Mouse (Mus musculus) gastrocnemius, postnatal 10 days (tissue): ENCODE data around the gene Tubal3. TPM values are rescaled to one million over a fixed set of nuclear protein-coding genes. Genes with fewer than 3 reads are reported as not detected.

Experiments used
- DNase-seq: peaks from one replicate; pipeline ENCODE4 v3.0.0; 2021; ENCODE audit warnings: mixed read lengths
- microRNA-seq, 2 experiments: library from miRNA; unstranded; fragments of <30 nt; microRNA quantifications; one replicate each; pipeline ENCODE4 v1.2.0; 2021
- total RNA-seq, 2 experiments: library from RNA; stranded (reverse); gene quantifications; 2 replicates each; pipeline ENCODE4 v1.2.3; 2021

Tubal3 gene
- total RNA-seq, 2 experiments from 2014 or later, result not detected

- DNase-seq, result no peak
These were observed 7.6 kb downstream of the Tubal3 start for GRCm38 (mm10) chr13:3925632-3926031.

DNA sequence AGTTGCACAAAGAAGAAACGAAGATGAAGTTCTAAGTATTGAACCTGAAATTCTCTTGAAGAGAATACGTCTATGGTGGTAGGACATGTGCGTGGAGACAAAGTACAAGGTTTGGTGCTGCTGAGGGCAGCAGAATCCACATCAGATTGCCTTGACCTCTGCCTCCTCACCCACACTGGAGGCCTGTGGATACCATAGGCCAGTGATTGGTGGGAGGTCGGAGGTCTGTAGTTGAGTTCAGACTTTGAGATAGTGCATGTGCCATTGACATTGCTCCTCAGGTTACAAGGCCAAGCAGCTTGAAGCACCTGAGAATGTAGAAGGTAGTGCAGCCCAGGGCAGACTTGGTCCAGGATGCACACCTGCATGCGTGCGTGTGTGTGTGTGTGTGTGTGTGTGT lies 8.0 kb downstream of the Tubal3 start:
- no peak for DNase-seq

DNA sequence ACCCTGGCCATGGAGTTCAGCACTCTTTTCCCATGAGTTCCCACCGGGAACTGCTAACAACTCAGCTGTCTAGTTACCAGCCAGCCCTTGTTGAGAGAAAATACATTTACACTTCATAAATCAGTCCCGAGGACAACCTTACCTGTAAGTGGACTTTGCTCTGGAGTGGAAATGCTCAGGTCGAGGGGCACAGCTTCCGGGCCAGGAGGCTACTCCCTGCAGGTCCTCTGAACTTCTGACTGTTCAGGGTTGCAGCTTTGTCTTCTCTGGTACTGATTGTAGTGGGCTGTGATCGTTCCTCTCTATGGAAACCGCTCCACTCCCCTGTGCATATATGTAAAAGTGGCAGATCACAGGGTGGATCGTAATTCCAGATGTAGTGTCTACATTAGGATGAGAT lies 26.6 kb downstream of the Tubal3 start:
- no peak for DNase-seq

DNA sequence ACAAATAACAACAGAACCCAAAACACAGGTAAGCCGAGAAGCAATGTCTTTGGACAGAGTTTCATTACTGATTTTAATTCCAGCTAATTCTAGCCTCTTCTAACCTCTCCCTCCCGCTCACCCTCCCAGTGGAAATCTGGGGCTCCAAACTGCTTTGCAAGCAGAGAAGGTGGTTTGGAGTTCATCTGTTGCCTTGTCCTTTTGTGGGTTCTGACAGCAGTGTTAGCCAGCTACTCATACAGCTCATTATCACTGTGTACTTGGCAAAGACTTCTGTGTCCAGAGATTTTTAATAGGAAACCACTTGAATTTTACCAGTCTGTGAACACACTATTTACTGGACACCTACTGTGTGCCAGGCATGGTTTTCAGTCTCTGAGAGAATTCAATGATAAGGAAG lies 27.2 kb downstream of the Tubal3 start, which contains the start of gene Ucn3:
Gene Ucn3 (minus strand): TSS at position 101 of the 400 bp plus-strand sequence.
- no peak for DNase-seq

DNA sequence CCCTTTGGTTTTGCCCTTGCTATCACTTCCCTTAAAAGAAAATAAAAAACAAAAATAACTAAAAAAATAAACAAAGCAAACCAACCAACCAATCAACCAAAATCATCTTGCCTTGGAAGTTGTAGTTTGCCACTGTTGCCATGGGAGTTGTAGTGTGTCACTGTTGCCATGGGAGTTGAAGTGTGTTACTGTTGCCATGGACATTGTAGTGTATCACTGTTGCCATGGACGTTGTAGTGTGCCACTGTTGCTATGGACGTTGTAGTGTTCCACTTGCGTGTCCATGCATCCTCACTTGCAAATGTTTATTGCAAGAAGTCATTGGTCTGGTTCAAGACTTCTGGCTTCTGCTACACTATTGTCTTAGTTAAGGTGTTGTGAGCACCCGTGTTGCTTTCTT lies 29.2 kb downstream of the Tubal3 start:
- no peak for DNase-seq

DNA sequence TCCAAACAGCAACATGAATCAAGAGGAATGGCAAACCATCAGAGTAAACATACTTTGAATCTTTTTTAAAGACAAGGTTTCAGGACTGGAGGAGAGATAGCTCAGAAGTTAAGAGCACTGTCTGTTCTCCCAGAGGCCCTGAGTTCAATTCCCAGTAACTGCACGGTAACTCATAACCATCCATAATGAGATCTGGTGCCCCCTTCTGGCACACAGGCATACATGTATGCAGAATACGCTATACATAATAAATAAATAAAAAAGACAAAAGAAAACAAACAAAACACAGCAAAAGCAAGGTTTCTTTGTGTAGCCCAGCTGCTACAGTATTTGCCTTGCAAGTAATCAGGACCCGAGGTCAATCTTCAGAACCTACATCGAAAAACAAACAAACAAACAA lies 31.4 kb downstream of the Tubal3 start:
- DNase-seq, result no peak

DNA sequence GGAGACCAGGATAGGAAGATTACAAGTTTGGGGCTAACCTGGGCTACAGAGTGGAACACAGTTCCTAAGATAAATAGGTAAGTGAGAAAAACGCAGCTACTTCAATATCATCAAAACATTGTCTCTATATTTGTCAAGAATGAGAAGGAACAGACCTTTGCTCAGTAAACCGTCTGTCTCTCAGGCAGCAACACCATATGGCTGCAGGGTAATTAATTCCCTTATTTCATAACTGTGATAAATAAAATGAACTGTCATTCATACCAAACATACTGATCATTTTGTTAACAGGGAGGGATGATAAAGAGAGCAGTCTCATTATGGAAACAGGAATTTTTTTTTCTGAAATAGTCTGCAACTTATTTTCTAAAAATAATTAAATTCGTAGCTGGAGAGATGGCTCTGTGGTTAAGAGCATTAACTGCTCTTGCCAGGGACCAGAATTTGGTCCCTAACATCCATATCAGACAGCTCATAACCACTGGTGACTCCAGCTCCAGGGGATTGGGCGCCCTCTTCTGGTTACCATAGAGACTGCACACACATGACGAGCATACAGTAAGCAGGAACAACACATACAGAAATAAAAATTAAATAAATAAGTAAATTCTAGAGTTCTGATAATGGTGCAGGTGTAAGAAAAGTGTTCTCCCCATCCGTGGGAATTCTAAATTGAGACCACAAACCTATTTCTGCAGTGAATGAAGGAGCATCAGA lies 33.3 kb downstream of the Tubal3 start:
- no peak for DNase-seq

GRCm38 (mm10) chr13:3968849-3969248 lies 50.8 kb downstream of the Tubal3 start:
- no peak for DNase-seq

Small RNA genes within 50 kb of the gene (microRNA-seq; reads per million reads assigned to microRNA genes)
- 0 reads per million in 2 experiments for gene Gm22460

Other genes with a start within 250 kb of the Tubal3 start
- gene Calml3, start 114.0 kb upstream of the Tubal3 start, total RNA-seq, result not detected
- not detected for gene Calm4, start 80.5 kb upstream of the Tubal3 start, total RNA-seq
- gene Calm5, start 64.1 kb upstream of the Tubal3 start, total RNA-seq, result not detected
- 10 to 100 TPM; 48.0 to 48.7 TPM for gene Net1, start 54 bp upstream of the Tubal3 start, total RNA-seq
- gene Ucn3, start 27.1 kb downstream of the Tubal3 start, total RNA-seq, result not detected
- 1 to 10 TPM; 3.0 to 3.5 TPM for gene Akr1c14, start 130.7 kb downstream of the Tubal3 start, total RNA-seq
- under 1 TPM; 0.66 to 0.79 TPM for gene Akr1c18, start 232.4 kb downstream of the Tubal3 start, total RNA-seq